Mouse (Mus musculus): ENCODE data around the gene Rad23b.
"Not testable (repeated sequence)": the region's sequence is repeated elsewhere in the genome, so short reads cannot be mapped to it uniquely, and the experiment has no call there.

The Rad23b gene

DNA sequence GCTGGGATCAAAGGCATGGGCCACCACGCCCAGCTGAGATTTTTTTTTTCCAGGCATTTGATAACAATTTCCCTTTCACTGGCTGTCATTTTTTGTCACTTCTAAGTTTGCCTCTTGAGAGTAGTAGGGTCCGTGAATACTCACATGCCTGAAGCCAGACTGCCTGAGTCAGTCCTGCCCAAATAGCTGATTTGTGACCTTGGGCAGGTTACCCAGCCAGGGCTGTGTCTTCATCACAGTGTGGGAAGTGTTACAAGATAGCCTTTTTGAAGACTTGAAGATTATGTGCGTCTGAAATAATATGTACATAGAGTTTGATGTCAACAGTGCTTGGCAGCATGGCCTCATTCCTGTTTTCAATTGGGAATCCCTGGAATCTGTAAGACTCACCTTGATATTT lies 6.9 kb downstream of the Rad23b start:
- DNase-seq: no peak

DNA sequence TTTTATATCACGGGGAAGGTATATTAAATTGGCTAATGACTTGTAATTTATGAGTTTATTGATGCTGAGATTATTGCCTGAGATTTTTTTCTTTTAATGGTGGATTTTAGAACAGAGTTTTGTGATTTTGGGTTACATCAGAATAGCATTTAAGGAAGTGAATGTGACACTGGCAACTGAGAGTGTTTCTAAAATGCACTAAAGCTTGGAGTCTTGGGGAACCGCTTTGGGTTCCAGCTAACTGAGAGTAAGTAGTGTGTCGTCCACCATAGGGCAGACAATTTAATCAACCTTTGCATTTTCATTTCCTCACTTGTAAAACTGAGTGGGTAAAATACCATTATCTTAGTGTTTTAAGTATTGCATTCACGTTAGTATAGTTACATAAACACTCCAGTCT lies 14.0 kb downstream of the Rad23b start:
- DNase-seq: no peak

DNA sequence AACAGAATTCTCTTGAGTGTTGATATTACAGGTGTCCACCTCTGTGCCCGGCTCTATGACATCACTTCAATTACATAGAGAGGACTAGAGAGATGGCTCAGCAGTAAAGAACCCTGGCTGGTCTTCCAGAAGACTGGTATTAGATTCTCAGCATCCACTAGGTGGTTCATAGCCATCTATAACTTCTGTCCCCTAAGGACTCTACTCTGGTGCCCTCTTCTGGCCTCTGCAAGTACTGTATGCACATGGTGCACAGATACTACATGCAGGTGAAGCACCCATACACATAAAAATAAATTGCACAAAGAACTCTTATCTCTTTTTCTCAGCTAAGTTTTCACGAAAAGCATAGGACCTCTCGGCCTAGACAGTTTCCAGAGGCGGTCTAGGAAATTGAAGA lies 14.5 kb downstream of the Rad23b start:
- DNase-seq: peak in 1 of 2 experiments; percentile 28

DNA sequence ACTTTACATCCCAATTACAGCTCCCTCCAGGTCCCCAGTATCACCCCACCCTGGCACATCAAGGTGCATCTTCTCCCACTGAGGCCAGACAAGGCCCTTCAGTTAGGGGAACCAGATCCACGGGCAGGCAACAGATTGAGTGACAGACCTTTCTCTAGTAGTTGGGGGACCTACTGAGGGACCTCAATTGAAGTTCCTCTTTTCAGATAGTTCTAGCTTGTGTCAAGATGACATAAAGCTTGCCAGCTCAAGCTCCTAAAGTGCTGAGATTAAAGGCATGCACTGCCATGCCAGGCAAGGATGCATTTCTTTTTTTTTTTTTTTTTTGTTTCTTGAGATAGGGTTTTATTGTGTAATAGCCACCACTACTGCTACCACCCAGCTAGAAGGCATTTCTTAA lies 16.2 kb downstream of the Rad23b start:
- no peak for DNase-seq

DNA sequence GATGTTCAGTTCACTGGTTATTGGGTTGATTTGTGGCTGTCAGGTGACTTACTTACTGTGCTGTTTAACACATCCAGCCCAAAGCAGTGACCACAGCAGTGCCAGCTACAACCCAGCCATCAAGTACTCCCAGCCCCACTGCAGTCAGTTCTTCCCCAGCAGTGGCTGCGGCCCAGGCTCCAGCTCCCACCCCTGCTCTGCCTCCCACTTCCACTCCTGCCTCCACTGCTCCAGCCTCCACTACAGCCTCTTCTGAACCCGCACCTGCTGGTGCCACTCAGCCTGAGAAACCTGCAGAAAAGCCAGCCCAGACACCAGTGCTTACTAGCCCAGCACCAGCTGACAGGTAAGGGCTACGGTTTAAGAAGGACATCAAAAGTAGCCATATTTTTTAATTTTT lies 20.3 kb downstream of the Rad23b start:
- DNase-seq: no peak

DNA sequence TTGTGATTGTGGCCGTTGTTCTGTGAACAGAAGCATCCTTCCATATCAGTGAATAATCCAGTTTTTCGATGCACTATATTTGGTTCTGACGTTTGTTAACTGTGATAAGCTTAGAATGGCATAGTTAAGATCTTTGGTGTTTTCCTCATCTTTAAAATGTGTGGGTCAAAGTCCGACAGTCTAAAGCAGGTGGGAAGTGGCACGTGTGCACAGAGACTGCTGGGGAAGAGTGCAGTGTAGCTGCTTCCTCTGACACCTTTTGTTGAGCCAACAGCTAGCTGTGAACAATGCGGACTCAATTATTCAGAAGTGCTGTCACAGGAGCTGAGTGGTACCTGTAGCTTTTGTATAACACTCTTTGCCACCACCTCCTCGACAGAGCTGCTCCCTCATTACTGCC lies 21.5 kb downstream of the Rad23b start:
- no peak for DNase-seq

DNA sequence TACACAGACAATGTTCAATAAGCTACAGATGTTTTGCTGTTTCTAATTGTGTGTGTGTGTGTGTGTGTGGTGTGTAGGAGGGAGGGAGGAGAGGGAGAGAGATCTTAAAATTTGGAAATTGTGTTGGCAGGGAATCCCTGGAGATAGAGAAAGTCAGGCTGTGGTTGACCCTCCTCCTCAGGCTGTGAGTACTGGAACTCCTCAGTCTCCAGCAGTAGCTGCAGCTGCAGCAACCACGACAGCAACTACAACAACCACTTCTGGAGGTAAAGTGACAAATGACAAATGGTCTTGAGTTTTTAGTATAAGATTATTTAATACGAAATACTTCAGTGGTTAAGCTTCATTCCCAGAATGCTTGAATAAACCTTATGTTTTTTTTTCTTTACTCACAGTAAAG lies 32.5 kb downstream of the Rad23b start:
- no peak for DNase-seq

DNA sequence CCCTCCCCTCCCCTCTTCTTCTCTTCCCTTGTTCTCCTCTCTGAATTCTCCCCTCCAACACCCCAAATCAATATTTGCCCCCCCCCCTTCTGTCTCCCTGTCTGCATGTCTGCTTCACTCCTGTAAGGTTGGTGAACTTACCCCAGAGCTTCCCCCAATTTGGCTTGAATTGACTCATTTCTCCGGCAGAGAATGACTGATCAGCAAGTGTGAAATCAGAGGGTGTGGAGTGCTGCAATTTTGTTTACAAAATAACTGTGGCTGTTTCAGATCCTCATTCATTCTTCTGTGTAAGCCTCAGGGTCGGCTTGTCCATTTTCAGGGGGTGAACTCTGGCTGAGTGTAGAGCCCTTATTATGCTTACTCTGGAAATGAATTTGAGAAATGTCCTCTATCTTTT lies 36.9 kb downstream of the Rad23b start:
- no peak for DNase-seq

DNA sequence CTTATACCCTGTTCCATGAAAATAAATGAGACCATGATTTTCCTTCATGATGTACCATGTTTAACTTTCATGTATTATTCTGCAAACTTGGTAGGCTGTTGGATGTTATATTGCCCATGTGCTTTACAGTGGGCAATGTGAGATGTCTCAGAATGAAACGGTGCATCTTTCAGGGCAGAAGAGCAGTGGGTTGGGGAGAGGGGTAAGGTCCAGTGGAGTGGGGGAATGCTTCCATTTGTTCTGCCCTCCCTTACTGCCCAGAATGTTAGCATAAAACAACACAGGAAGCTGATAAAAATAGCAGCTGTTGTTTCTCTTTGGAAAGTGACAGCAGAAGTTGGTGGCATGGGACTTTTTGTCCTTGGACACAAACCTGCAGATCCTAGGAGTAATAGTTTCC lies 41.6 kb downstream of the Rad23b start:
- no peak for DNase-seq

DNA sequence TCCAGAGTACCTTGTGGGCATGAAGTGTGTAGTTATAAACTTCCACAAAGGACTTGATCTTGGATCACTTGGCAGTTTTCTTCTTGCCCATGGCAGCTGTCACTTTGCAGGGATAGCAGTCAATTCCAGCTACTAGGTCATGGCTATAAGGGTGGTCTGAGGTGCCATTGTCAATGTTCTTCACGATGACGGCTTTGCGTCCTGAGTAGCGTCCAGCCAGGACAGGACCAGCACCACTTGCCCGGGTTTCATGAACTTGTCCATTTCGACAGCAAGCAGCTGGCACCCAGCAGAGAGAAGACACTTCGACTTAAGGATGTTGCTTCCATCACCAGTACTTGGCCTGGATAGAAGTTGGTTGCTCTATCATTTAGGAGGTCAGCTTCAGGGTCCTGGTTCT lies 42.6 kb downstream of the Rad23b start:
- no peak for DNase-seq

DNA sequence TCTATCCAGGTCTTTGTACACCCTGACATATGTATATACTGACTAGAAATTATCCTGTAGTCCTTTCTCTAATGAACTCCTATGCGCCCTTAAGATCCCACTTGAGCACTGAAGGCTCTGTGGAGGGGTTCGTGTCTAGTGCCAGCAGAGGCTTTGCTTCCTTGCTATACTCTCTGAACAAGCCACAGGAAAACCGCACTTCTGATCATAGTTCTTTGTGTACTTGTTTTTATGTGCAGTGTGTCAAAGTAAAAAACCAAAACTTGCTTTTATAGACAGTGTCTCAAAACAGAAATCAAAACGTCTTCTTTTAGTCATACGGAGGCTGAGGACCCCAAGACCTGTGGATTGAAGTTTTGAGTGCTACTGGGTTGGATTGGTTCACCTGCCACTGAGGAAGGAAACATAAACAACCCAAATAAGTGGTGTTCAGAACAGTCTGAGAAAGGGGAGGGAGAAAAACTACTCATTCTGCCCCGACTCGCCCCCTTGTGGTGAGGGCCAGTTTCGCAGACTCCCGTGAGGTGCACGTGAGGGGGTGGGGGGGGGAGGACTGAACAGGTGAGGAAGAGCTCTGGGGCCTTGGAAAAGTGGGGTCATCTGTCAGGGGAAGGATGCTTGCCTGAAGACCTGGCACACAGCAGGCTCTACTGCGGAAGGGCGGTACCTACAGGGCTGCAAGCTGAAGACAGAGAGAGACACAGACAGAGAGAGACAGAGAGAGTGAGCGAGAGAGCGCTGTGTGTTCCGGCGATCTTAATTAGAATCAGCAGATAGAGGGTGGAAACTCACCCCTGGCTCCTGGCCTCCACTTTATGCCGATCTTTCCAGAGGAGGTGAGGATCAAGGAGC lies 48.3 kb downstream of the Rad23b start:
- peak; percentile 7 to 39 for DNase-seq

DNA sequence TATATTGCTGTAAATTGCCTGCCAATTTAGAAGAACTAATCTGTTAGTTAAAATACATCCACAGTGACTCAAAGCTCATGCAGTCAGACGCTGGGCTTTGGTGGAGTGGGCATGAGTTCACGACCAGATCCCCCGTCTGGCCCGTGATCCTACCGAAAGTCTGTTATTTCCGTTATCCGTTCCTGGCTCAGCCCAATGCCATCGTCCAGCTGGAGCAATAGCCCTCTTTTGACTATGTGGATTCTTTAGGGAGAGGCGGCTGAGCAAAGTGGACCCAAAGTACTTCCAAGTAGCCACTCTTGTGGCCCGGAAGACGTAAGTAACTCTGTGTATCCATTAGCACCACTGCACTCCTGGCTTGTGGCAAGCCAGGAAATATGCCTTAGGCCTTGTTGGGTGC lies 49.1 kb downstream of the Rad23b start:
- no peak for DNase-seq

DNA sequence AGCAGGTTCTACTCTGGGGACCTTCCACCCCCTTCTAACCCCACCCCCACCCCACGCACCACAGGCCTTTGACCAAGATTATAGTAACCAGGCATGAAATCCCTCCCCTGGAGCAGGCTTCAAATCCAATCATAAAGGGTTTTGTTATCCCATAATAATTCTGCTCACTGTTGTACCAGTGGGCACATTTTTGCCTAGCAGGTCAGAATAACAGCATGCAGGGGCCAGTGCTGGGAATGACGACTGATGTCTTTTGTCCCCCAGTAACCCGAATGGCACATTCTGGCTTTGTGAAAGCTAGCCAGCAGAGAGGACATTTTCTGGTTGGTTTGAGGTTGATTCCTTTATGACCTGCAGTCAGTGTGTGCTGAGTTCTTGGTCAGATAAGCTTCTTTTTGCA lies 55.5 kb downstream of the Rad23b start:
- DNase-seq: no peak

DNA sequence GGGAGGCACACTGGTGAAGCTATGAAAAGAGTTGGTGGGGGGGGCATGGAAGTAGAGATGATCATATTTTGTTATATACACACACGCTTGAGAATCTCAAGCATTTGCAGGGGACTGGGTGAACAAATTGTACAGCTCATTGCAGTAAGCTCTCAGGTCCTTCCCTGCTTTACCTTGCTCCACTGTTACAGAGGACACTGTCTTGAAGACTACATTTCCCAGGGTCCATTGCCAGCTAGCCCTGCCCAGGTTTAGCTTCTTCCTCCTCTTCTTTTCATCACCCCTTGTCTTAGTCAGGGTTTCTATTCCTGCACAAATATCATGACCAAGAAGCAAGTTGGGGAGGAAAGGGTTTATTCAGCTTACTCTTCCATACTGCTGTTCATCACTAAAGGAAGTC lies 56.7 kb downstream of the Rad23b start:
- DNase-seq: no peak

DNA sequence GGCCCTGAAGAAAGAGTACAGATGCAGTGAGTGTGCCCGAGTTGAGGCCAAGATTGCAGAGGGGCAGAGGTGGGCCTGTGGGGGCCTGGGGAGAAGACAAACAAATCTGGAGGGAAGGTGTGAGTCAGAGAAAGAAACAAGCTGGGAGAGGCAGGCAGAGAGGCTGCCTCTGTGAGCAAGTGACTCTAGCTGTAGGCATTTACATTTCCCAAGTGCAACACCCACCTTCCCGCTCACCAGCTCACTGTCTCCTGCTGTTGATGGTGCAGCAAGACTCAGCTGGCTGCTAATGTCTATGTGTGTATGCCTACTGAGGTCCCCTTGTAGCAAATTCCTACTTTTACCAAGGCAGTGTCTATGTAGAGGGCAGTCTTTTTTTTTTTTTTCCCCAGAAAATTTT lies 58.2 kb downstream of the Rad23b start:
- no peak for DNase-seq

DNA sequence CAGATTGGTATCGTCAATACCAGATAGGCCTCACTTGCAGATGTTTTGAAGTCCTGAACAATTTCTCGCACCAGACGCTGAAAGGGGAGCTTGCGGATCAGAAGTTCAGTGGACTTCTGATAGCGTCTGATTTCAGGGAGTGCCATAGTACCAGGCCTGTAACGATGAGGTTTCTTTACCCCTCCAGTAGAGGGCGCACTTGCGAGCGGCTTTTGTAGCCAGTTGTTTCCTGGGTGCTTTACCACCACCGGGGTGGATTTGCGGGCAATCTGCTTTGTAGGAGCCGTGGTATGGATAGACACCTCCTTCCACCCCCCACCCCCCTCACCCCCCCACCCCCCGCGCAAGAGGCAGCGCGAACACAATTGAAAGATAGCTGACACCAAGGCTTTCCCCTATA lies 59.2 kb downstream of the Rad23b start:
- DNase-seq: no peak

DNA sequence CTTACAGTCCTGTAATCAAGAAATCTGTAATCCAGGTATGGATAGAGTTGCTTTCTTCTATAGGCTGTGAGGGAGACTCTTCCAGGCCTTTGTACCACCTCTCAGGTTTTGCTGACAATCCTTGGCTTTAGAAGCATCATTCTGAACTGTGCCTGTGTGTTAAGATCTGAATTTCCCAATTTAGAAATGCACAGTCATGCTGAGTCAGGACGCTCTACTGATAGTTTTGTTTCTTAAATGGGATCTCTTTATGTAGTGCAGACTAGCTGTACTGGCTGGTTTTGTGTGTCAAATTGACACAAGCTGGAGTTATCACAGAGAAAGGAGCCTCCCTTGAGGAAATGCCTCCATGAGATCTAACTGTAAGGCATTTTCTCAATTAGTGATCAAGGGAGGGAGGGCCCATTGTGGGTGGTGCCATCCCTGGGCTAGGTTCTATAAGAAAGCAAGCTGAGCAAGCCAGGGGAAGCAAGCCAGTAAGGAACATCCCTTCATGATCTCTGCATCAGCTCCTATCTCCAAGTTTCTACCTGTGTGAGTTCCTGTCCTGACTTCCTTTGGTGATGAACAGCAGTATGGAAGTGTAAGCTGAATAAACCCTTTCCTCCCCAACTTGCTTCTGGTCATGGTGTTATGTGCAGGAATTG lies 59.9 kb downstream of the Rad23b start:
- DNase-seq: not testable (repeated sequence)

DNA sequence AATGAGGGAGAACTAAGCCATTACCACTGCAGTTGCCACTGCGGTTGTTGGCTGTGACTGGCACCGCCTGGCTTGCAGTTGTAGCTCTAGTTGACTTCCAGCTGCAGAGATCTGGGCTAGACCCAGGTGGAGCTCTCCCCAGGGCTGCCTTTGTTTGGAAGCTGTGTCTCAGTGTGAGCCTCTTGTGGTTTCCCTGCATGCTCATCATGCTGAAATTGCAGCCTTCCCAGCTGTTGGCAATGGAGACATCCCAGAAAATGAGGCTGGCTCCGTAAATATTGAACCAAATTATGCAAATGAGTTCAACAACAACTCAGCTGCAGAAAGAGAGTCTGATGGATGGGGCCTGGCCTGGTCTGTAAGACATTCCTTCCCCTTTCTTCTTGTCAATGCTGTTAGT lies 66.0 kb downstream of the Rad23b start:
- DNase-seq: no peak

DNA sequence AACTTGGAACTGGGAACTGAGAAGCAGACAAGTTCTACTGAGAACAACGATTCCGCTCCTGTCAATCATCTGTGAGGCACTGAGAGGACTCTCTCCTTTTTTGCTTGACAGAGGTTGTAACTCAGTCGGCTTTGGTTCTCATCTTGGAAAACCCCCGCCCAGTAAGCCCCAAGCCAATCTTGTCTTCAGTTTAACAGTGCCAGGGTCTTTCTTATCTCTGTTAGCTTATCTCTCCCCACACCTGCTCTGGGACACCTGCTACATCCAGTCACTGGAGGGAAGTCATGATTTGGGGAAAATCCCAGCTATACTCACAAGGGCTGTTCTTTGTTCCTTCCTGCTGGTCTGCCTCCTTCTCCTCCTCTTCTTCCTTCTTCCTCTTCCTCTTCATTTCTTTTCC lies 76.4 kb downstream of the Rad23b start:
- no peak for DNase-seq
